Mouse (Mus musculus): ENCODE results near the gene 4930426L09Rik. TPM values are rescaled to one million over a fixed set of nuclear protein-coding genes. Genes with fewer than 3 reads are reported as not detected.

4930426L09Rik gene
- total RNA-seq, 1 experiment: 0.18 TPM

DNA sequence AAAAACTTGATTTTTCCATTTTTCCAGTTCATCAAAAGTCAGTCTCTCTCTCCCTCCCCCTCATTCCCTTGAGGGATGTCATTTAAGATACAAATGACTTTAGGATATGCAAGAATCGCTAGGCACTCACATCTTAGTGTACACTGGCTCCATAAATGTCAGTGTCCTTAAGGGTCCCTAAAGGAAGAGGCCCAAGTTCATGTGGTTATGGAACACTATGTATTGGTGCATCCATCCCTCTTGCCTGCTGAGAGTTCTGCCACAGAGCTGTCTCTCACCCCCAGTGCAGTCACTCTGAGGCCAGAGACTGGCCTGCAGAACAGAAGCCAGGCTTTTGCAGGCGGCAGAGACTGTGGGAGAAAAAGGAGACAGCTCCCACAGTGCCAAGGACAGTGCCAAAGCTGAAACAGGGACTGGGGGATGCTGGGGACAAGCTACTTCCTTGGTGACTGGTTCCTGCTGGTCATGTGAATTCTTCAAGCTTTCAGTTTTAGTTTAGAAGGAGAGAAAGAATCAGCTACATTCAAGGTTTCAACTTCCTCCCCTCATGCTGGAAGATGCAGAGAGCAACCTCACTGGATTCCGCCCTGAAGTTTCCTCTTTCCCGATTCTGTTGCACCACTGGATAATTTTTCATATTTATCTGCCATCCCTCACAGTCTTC is 39.9 kb downstream of the 4930426L09Rik start:
- no peak overlapping the region for H3K27ac ChIP-seq (ENCODE audit: insufficient read depth, low read depth, low read length, poor library complexity, severe bottlenecking)
- H3K36me3 ChIP-seq (ENCODE audit: control insufficient read depth, insufficient read depth, low read length, poor library complexity, severe bottlenecking): no peaks in the 10 kb centered on the region
- H3K9me3 ChIP-seq (ENCODE audit: control insufficient read depth, insufficient read depth, low read depth, low read length): no peaks in the 10 kb centered on the region
- in situ Hi-C loops (cut with MboI; ENCODE audit: low sequenced_read_pairs in 2 of 2, unreplicated experiment in 2 of 2): no loop called here
- no peak overlapping the region for H3K9ac ChIP-seq (ENCODE audit: insufficient read depth, low read depth, low read length, poor library complexity, severe bottlenecking)
- H3K4me3 ChIP-seq (ENCODE audit: insufficient read depth in 1 of 2, low read depth in 1 of 2, low read length in 2 of 2, poor library complexity in 1 of 2, severe bottlenecking in 1 of 2): no peak overlapping the region
- no peak for TF ChIP-seq MAFK (IDR thresholded peaks at IDR 0.05; ENCODE audit: insufficient read depth, low read depth, low read length)
- TF ChIP-seq ZC3H11A (IDR thresholded peaks at IDR 0.05; ENCODE audit: borderline replicate concordance, low read depth, low read length): no peak
- TF ChIP-seq CHD2 (IDR thresholded peaks at IDR 0.05; ENCODE audit: low read depth, low read length): no peak
- no peak for TF ChIP-seq HCFC1 (IDR thresholded peaks at IDR 0.05; ENCODE audit: borderline replicate concordance, insufficient read depth, low read length)
- no peak for TF ChIP-seq ZNF384 (IDR thresholded peaks at IDR 0.05; ENCODE audit: low read depth, low read length)
- DNase-seq (ENCODE audit: low read depth, low spot score): no peak
- H3K4me1 ChIP-seq (ENCODE audit: control insufficient read depth in 2 of 2, insufficient read depth in 2 of 2, low read length in 2 of 2, poor library complexity in 1 of 2): no peaks in the 10 kb centered on the region

DNA sequence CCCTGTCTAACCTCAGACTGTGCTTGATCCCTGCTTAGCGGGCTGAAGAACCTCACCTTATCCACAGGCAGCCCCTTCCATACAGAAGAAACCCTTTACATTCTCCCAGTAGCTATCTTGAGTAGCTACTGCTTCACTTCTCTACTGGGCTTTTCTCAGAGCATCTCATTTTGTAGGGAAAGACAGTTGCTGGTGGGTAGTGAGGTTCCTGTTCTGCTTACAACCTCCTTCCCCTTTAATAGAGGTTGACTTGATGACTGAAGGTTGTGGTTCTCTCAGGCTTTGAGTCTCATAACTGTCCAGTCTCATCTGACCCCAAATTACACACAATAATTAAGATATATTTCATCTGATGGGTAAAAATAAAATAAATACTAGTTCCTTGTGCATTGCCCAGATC is 50.1 kb downstream of the 4930426L09Rik start:
- no peak for DNase-seq (ENCODE audit: low read depth, low spot score)
- H3K36me3 ChIP-seq (ENCODE audit: control insufficient read depth, insufficient read depth, low read length, poor library complexity, severe bottlenecking): no peaks in the 10 kb centered on the region
- H3K9me3 ChIP-seq (ENCODE audit: control insufficient read depth, insufficient read depth, low read depth, low read length): no peaks in the 10 kb centered on the region
- H3K27ac ChIP-seq (ENCODE audit: insufficient read depth, low read depth, low read length, poor library complexity, severe bottlenecking): no peak overlapping the region
- H3K4me3 ChIP-seq (ENCODE audit: insufficient read depth in 1 of 2, low read depth in 1 of 2, low read length in 2 of 2, poor library complexity in 1 of 2, severe bottlenecking in 1 of 2): no peak overlapping the region
- no peak overlapping the region for H3K9ac ChIP-seq (ENCODE audit: insufficient read depth, low read depth, low read length, poor library complexity, severe bottlenecking)
- H3K4me1 ChIP-seq (ENCODE audit: control insufficient read depth in 2 of 2, insufficient read depth in 2 of 2, low read length in 2 of 2, poor library complexity in 1 of 2): no peaks in the 10 kb centered on the region
- in situ Hi-C loops (cut with MboI; ENCODE audit: low sequenced_read_pairs in 2 of 2, unreplicated experiment in 2 of 2): no loop called here
- TF ChIP-seq ZNF384 (IDR thresholded peaks at IDR 0.05; ENCODE audit: low read depth, low read length) (no peak), MAFK (IDR thresholded peaks at IDR 0.05; ENCODE audit: insufficient read depth, low read depth, low read length) (no peak), CHD2 (IDR thresholded peaks at IDR 0.05; ENCODE audit: low read depth, low read length) (no peak), ZC3H11A (IDR thresholded peaks at IDR 0.05; ENCODE audit: borderline replicate concordance, low read depth, low read length) (no peak), HCFC1 (IDR thresholded peaks at IDR 0.05; ENCODE audit: borderline replicate concordance, insufficient read depth, low read length) (no peak)

DNA sequence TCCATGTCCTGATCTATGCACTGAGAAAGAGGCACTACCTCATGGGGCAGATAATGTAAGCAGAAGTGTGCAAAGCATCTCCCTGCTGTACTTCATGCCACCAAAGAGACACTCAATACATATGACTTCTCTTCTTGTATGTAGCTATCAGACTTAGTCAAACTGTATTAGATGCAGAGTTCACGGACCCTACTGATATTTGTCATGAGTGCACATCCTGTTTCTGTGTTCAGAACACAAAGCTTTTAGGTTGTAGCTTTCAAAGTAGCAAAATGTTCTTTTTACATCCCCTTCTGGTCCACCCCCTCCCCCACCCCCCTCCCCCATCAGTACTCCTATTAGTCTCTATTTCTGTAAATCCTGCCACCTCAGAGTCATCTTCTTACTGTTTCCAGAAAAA is 51.2 kb downstream of the 4930426L09Rik start:
- Histone ChIP-seq H3K9me3 (ENCODE audit: control insufficient read depth, insufficient read depth, low read depth, low read length) (no peaks in the 10 kb centered on the region), H3K4me3 (ENCODE audit: insufficient read depth in 1 of 2, low read depth in 1 of 2, low read length in 2 of 2, poor library complexity in 1 of 2, severe bottlenecking in 1 of 2) (no peak overlapping the region), H3K4me1 (ENCODE audit: control insufficient read depth in 2 of 2, insufficient read depth in 2 of 2, low read length in 2 of 2, poor library complexity in 1 of 2) (no peaks in the 10 kb centered on the region), H3K36me3 (ENCODE audit: control insufficient read depth, insufficient read depth, low read length, poor library complexity, severe bottlenecking) (no peaks in the 10 kb centered on the region), H3K9ac (ENCODE audit: insufficient read depth, low read depth, low read length, poor library complexity, severe bottlenecking) (no peak overlapping the region), H3K27ac (ENCODE audit: insufficient read depth, low read depth, low read length, poor library complexity, severe bottlenecking) (no peak overlapping the region)
- in situ Hi-C loops (cut with MboI; ENCODE audit: low sequenced_read_pairs in 2 of 2, unreplicated experiment in 2 of 2): no loop called here
- DNase-seq (ENCODE audit: low read depth, low spot score): no peak
- TF ChIP-seq ZC3H11A (IDR thresholded peaks at IDR 0.05; ENCODE audit: borderline replicate concordance, low read depth, low read length) (no peak), MAFK (IDR thresholded peaks at IDR 0.05; ENCODE audit: insufficient read depth, low read depth, low read length) (no peak), CHD2 (IDR thresholded peaks at IDR 0.05; ENCODE audit: low read depth, low read length) (no peak), HCFC1 (IDR thresholded peaks at IDR 0.05; ENCODE audit: borderline replicate concordance, insufficient read depth, low read length) (no peak), ZNF384 (IDR thresholded peaks at IDR 0.05; ENCODE audit: low read depth, low read length) (no peak)

Other genes starting within 250 kb of the 4930426L09Rik start
- 1.8 and 3.0 TPM in 2 replicates for gene Pip4k2a, start 217 bp upstream of the 4930426L09Rik start, total RNA-seq (2012; rRNA removed)
- gene Armc3, start 201.0 kb downstream of the 4930426L09Rik start, total RNA-seq (2012; rRNA removed): 0.09 TPM in 1 of 2 replicates, not detected in the other

Data from ES-E14 (cell line).